Mouse (Mus musculus) forebrain, postnatal 0 days (tissue): Measurements from ENCODE around the gene Il23a. TPM values are rescaled to one million over a fixed set of nuclear protein-coding genes. Genes with fewer than 3 reads are reported as not detected.
"Not testable (repeated sequence)": the region's sequence is repeated elsewhere in the genome, so short reads cannot be mapped to it uniquely, and the experiment has no call there.

ENCODE experiments used
- ATAC-seq: fragments of 200-750 bp; cut with Nextera tagmentation; 2 replicates; pipeline ENCODE4 v1.8.0; 2017; ENCODE audit warnings: mild to moderate bottlenecking, moderate library complexity
- DNase-seq: peaks from one replicate; pipeline ENCODE4 v3.0.0-alpha.2; 2015
- H3K27ac ChIP-seq: fragments of 300-500 bp; sonication (generic); 2 replicates; pipeline ENCODE4 v1.5.1; 2014; ENCODE audit warnings: low read depth, mild to moderate bottlenecking, antibody characterized with exemption, low read length, moderate library complexity, mixed read lengths
- H3K27me3 ChIP-seq: fragments of 300-500 bp; sonication (generic); 2 replicates; pipeline ENCODE4 v1.6.1; 2014; ENCODE audit warnings: mild to moderate bottlenecking, low read length, mixed read lengths; ENCODE audit not compliant: insufficient read depth
- H3K36me3 ChIP-seq: fragments of 300-500 bp; sonication (generic); 2 replicates; pipeline ENCODE4 v1.6.1; 2014; ENCODE audit warnings: mild to moderate bottlenecking, moderate library complexity; ENCODE audit not compliant: insufficient read depth
- H3K4me1 ChIP-seq: fragments of 300-500 bp; sonication (generic); 2 replicates; pipeline ENCODE4 v1.6.1; 2014; ENCODE audit warnings: antibody characterized with exemption; ENCODE audit not compliant: insufficient read depth
- H3K4me2 ChIP-seq: fragments of 300-500 bp; sonication (generic); 2 replicates; pipeline ENCODE4 v1.6.1; 2014; ENCODE audit warnings: low read depth, mild to moderate bottlenecking, moderate library complexity
- H3K4me3 ChIP-seq: fragments of 300-500 bp; sonication (generic); 2 replicates; pipeline ENCODE4 v1.5.1; 2014; ENCODE audit warnings: low read depth, low read length, mixed read lengths
- H3K9ac ChIP-seq: fragments of 300-500 bp; sonication (generic); 2 replicates; pipeline ENCODE4 v1.6.1; 2014; ENCODE audit warnings: mild to moderate bottlenecking
- H3K9me3 ChIP-seq: fragments of 300-500 bp; sonication (generic); 2 replicates; pipeline ENCODE4 v1.6.1; 2016; ENCODE audit warnings: low read length
- CTCF ChIP-seq: sonication (generic); IDR thresholded peaks from 2 replicates; pipeline ENCODE4 v1.5.1; 2016; ENCODE audit warnings: antibody characterized with exemption, control low read depth, low read depth
- WGBS: fragments of 180-500 bp; shearing (Covaris S2); extraction: QIAGEN DNeasy Blood & Tissue Kit; methylation state at CpG from one replicate; pipeline ENCODE4 v1.1.7; 2014; 5-methylcytosine and 5-hydroxymethylcytosine counted together
- polyA plus RNA-seq: library from polyadenylated mRNA; unstranded; fragments of >200 nt; fragmentation: Nextera tagmentation; extraction: Ambion mirVana; gene quantifications from 2 replicates; pipeline ENCODE4 v1.2.1, GENCODE M21; 2015
- total RNA-seq: library from RNA; depleted of rRNA; stranded (reverse); fragments of >200 nt; gene quantifications from 2 replicates; pipeline ENCODE4 v1.2.3, GENCODE M21; 2014

Gene Il23a
- total and polyA plus RNA-seq, 2 experiments from 2014 or later, result not detected

- Histone ChIP-seq H3K27ac (no peak overlapping the region), H3K36me3 (peaks cover 15% of the 10 kb centered on the region), H3K27me3 (no peaks in the 10 kb centered on the region), H3K4me1 (no peaks in the 10 kb centered on the region), H3K9ac (no peak overlapping the region), H3K9me3 (no peaks in the 10 kb centered on the region), H3K4me2 (no peak overlapping the region), H3K4me3 (no peak overlapping the region)
- 39% methylated on average over 13 of the region's 13 CpGs for WGBS
- TF ChIP-seq CTCF, result no peak
- ATAC-seq, result peak; percentile 59; the same call in 1 of the 2 replicates
- DNase-seq, result peak; percentile 14
Observed at GRCm38 (mm10) chr10:128296370-128297090, 2.0 kb downstream of the Il23a start.

GRCm38 (mm10) chr10:128290594-128290993 is 8.0 kb downstream of the Il23a start:
- H3K9me3 ChIP-seq, H3K4me3 ChIP-seq, H3K27me3 ChIP-seq, H3K9ac ChIP-seq, DNase-seq, H3K27ac ChIP-seq, H3K4me1 ChIP-seq, H3K4me2 ChIP-seq, ATAC-seq: not testable (repeated sequence)
- peaks cover 51% of the 10 kb centered on the region for H3K36me3 ChIP-seq
- 90% methylated on average over 1 of the region's 1 CpGs for WGBS

- peaks cover 68% of the 10 kb centered on the region for H3K36me3 ChIP-seq
- H3K27ac ChIP-seq, result no peak overlapping the region
- no peaks in the 10 kb centered on the region for H3K4me1 ChIP-seq
Observed at GRCm38 (mm10) chr10:128283604-128284579, 14.7 kb downstream of the Il23a start.

GRCm38 (mm10) chr10:128282886-128283450 is 15.6 kb downstream of the Il23a start:
- H3K4me1 ChIP-seq, result no peaks in the 10 kb centered on the region
- H3K4me3 ChIP-seq, result no peak overlapping the region
- no peaks in the 10 kb centered on the region for H3K9me3 ChIP-seq
- ATAC-seq (no peak), DNase-seq (no peak)
- H3K27ac ChIP-seq, result no peak overlapping the region
- no peaks in the 10 kb centered on the region for H3K27me3 ChIP-seq
- peaks cover 66% of the 10 kb centered on the region for H3K36me3 ChIP-seq
- H3K9ac ChIP-seq, result no peak overlapping the region
- TF ChIP-seq CTCF, result no peak
- no peak overlapping the region for H3K4me2 ChIP-seq
- WGBS, result 90% methylated on average over 20 of the region's 20 CpGs

More at GRCm38 (mm10) chr10:128283604-128284579, 14.7 kb downstream of the Il23a start:
- Histone ChIP-seq H3K27me3 (no peaks in the 10 kb centered on the region), H3K9ac (no peak overlapping the region), H3K4me3 (no peak overlapping the region), H3K4me2 (no peak overlapping the region), H3K9me3 (no peaks in the 10 kb centered on the region)
- TF ChIP-seq CTCF, result peak; percentile 76
- peak; percentile 56 for ATAC-seq
- DNase-seq, result peak; percentile 82
- WGBS, result 63% methylated on average over 31 of the region's 31 CpGs

GRCm38 (mm10) chr10:128281682-128282081 is 16.9 kb downstream of the Il23a start:
- DNase-seq, result no peak
- no peak for TF ChIP-seq CTCF
- Histone ChIP-seq H3K4me3 (no peak overlapping the region), H3K27me3 (no peaks in the 10 kb centered on the region), H3K4me1 (no peaks in the 10 kb centered on the region), H3K9me3 (no peaks in the 10 kb centered on the region), H3K36me3 (peaks cover 70% of the 10 kb centered on the region), H3K4me2 (no peak overlapping the region), H3K9ac (no peak overlapping the region), H3K27ac (no peak overlapping the region)
- WGBS, result 92% methylated on average over 14 of the region's 14 CpGs
- no peak for ATAC-seq

- H3K9me3 ChIP-seq, result no peaks in the 10 kb centered on the region
- H3K27me3 ChIP-seq, result no peaks in the 10 kb centered on the region
- H3K36me3 ChIP-seq, result peaks cover 68% of the 10 kb centered on the region
- 89% methylated on average over 6 of the region's 6 CpGs for WGBS
- H3K27ac ChIP-seq, result no peak overlapping the region
- H3K9ac ChIP-seq, result no peak overlapping the region
- no peaks in the 10 kb centered on the region for H3K4me1 ChIP-seq
- DNase-seq, result no peak
- TF ChIP-seq CTCF, result no peak
- no peak overlapping the region for H3K4me2 ChIP-seq
- no peak overlapping the region for H3K4me3 ChIP-seq
- ATAC-seq, result no peak
Observed at GRCm38 (mm10) chr10:128280943-128281342, 17.6 kb downstream of the Il23a start.
